Mouse (Mus musculus): ENCODE measurements around the gene Cd2. TPM values are rescaled to one million over a fixed set of nuclear protein-coding genes. Genes with fewer than 3 reads are reported as not detected.

The Cd2 gene
- 0.24 and 0.27 TPM in 2 replicates for polyA plus RNA-seq (2012; rRNA removed)

GRCm38 (mm10) chr3:101287911-101288311, at the start of gene Cd2:
Cd2 (minus strand) TSS chr3:101287939.

Other genes starting within 250 kb of the Cd2 start
- 26.1 and 27.0 TPM in 2 replicates for gene Ptgfrn, start 177.7 kb downstream of the Cd2 start, polyA plus RNA-seq (2012; rRNA removed)
- gene Igsf3, start 89.1 kb upstream of the Cd2 start, polyA plus RNA-seq (2012; rRNA removed) = 24.2 and 25.4 TPM in 2 replicates

Data from ovary, adult 2 months (tissue).